Mouse (Mus musculus): Measurements from ENCODE around the gene Pwwp2b.

- TF ChIP-seq CTCF (IDR thresholded peaks at IDR 0.05; ENCODE audit: insufficient read depth, low read depth, low read length) = no peak
- no peak for TF ChIP-seq POLR2A (IDR thresholded peaks at IDR 0.05; ENCODE audit: insufficient read depth, low read depth, low read length)
Measured at GRCm38 (mm10) chr7:139298446-139298845, 50.2 kb downstream of the Pwwp2b start.
